Mouse (Mus musculus): ENCODE results near the gene Gpt2. TPM values are rescaled to one million over a fixed set of nuclear protein-coding genes. Genes with fewer than 3 reads are reported as not detected.
A peak's percentile ranks its signal among the peaks of the same experiment; 100 is the strongest.

Gene Gpt2
- polyA plus RNA-seq, 1 experiment from 2014 or later: 35.4 TPM

- Histone ChIP-seq H3K27me3 (ENCODE audit: control insufficient read depth, insufficient read depth, low read length) (no peaks in the 10 kb centered on the region), H3K4me3 (ENCODE audit: low read depth, low read length) (peak overlapping the region; percentile 83), H3K4me2 (replicated peaks; ENCODE audit: low read depth, low read length) (peak overlapping the region; percentile 92), H3K27ac (ENCODE audit: low read depth, low read length) (no peak overlapping the region), H3K9me3 (ENCODE audit: control insufficient read depth, low read length) (no peaks in the 10 kb centered on the region), H3K9ac (ENCODE audit: low read depth, low read length) (peak overlapping the region; percentile 80), H3K36me3 (ENCODE audit: control insufficient read depth, insufficient read depth, low read length) (no peaks in the 10 kb centered on the region), H3K4me1 (replicated peaks; ENCODE audit: control insufficient read depth, insufficient read depth, low read length) (peaks cover 3% of the 10 kb centered on the region; the same call in 1 of the 2 replicates)
- no peak; the same call in 1 of the 2 replicates for ATAC-seq (ENCODE audit: low FRiP score)
- DNase-seq (ENCODE audit: low spot score): no peak
- WGBS: 10% methylated on average over 47 of the region's 49 CpGs
These were observed 860 bp downstream of the Gpt2 start for GRCm38 (mm10) chr8:85492940-85493931.

DNA sequence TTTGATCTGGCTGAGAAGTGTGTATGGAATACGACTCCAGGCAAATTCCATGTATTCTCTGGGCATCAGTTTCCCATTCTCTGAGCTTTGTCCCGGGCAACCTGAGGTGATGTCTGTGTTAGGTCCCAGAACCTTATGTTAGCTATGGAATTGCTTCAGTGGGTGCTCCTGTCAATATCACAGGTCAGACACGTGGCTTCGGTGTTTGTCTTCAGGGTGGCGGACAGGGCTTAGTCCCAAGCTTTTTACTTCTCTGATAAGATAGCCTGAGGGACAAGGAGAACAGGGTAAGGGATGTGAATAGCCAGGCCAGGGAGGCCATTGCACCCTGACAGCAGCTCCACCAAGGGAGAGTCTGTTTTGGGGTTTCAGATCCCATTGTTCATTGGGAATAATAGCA is 3.7 kb downstream of the Gpt2 start:
- DNase-seq (ENCODE audit: low spot score) (no peak), ATAC-seq (ENCODE audit: low FRiP score) (no peak)
- H3K9ac ChIP-seq (ENCODE audit: low read depth, low read length): no peak overlapping the region
- no peak overlapping the region for H3K4me3 ChIP-seq (ENCODE audit: low read depth, low read length)
- H3K9me3 ChIP-seq (ENCODE audit: control insufficient read depth, low read length): no peaks in the 10 kb centered on the region
- H3K27me3 ChIP-seq (ENCODE audit: control insufficient read depth, insufficient read depth, low read length): no peaks in the 10 kb centered on the region
- H3K4me2 ChIP-seq (replicated peaks; ENCODE audit: low read depth, low read length): no peak overlapping the region
- no peaks in the 10 kb centered on the region for H3K36me3 ChIP-seq (ENCODE audit: control insufficient read depth, insufficient read depth, low read length)
- H3K27ac ChIP-seq (ENCODE audit: low read depth, low read length): no peak overlapping the region
- peaks cover 3% of the 10 kb centered on the region; the same call in 1 of the 2 replicates for H3K4me1 ChIP-seq (replicated peaks; ENCODE audit: control insufficient read depth, insufficient read depth, low read length)
- WGBS: 88% methylated on average over 5 of the region's 5 CpGs

DNA sequence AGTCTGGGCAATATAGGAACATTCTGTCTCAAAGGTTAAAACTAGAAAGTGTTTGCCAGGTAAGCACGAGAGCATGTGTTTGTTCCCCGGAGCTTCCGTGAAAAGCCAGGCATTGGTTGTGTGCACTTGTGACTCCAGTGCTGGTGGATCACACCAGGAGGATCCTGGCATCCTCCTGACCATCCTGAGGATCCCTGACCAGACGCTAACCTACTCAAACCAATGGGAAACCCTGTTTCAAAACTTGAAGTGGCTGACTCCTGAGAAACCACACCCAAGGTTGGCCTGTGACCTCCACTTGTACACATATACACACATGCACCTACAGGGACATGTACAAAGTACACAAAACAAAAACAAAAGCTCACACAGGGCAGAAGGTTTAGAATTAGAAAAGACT is 4.4 kb downstream of the Gpt2 start:
- 91% methylated on average over 4 of the region's 4 CpGs for WGBS
- H3K4me2 ChIP-seq (replicated peaks; ENCODE audit: low read depth, low read length): no peak overlapping the region
- H3K4me3 ChIP-seq (ENCODE audit: low read depth, low read length): no peak overlapping the region
- DNase-seq (ENCODE audit: low spot score) (no peak), ATAC-seq (ENCODE audit: low FRiP score) (no peak)
- no peaks in the 10 kb centered on the region for H3K36me3 ChIP-seq (ENCODE audit: control insufficient read depth, insufficient read depth, low read length)
- no peaks in the 10 kb centered on the region for H3K27me3 ChIP-seq (ENCODE audit: control insufficient read depth, insufficient read depth, low read length)
- H3K9ac ChIP-seq (ENCODE audit: low read depth, low read length): no peak overlapping the region
- H3K9me3 ChIP-seq (ENCODE audit: control insufficient read depth, low read length): no peaks in the 10 kb centered on the region
- H3K27ac ChIP-seq (ENCODE audit: low read depth, low read length): no peak overlapping the region
- H3K4me1 ChIP-seq (replicated peaks; ENCODE audit: control insufficient read depth, insufficient read depth, low read length): peaks cover 3% of the 10 kb centered on the region; the same call in 1 of the 2 replicates

- Histone ChIP-seq H3K4me2 (replicated peaks; ENCODE audit: low read depth, low read length) (no peak overlapping the region), H3K9ac (ENCODE audit: low read depth, low read length) (no peak overlapping the region), H3K4me1 (replicated peaks; ENCODE audit: control insufficient read depth, insufficient read depth, low read length) (peaks cover 3% of the 10 kb centered on the region; the same call in 1 of the 2 replicates), H3K27ac (ENCODE audit: low read depth, low read length) (no peak overlapping the region), H3K36me3 (ENCODE audit: control insufficient read depth, insufficient read depth, low read length) (no peaks in the 10 kb centered on the region), H3K27me3 (ENCODE audit: control insufficient read depth, insufficient read depth, low read length) (no peaks in the 10 kb centered on the region), H3K4me3 (ENCODE audit: low read depth, low read length) (no peak overlapping the region), H3K9me3 (ENCODE audit: control insufficient read depth, low read length) (no peaks in the 10 kb centered on the region)
- 28% methylated on average over 2 of the region's 2 CpGs for WGBS
- ATAC-seq (ENCODE audit: low FRiP score): no peak
- DNase-seq (ENCODE audit: low spot score): no peak
These were observed 6.2 kb downstream of the Gpt2 start for GRCm38 (mm10) chr8:85498577-85498976.

DNA sequence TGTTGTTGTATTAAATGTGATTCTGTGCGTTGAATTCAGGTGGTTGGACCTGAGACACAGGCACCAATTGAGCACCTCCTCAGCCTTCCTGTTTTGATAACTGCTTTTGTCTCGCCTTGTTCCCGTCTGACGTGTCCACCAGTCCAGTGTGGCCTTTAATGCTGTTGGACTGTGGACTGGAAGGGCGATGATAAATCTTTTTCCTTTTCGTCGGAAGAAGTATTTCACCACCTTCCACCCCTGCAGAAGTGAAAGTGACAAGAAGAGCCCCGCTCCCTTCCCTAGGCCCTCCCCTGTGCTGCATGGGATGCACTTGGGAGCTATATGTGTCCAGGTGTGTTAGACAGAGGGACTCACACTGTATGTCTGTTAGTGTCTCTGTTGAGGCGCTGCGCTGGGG is 8.1 kb downstream of the Gpt2 start:
- 91% methylated on average over 10 of the region's 10 CpGs for WGBS
- no peak for ATAC-seq (ENCODE audit: low FRiP score)

DNA sequence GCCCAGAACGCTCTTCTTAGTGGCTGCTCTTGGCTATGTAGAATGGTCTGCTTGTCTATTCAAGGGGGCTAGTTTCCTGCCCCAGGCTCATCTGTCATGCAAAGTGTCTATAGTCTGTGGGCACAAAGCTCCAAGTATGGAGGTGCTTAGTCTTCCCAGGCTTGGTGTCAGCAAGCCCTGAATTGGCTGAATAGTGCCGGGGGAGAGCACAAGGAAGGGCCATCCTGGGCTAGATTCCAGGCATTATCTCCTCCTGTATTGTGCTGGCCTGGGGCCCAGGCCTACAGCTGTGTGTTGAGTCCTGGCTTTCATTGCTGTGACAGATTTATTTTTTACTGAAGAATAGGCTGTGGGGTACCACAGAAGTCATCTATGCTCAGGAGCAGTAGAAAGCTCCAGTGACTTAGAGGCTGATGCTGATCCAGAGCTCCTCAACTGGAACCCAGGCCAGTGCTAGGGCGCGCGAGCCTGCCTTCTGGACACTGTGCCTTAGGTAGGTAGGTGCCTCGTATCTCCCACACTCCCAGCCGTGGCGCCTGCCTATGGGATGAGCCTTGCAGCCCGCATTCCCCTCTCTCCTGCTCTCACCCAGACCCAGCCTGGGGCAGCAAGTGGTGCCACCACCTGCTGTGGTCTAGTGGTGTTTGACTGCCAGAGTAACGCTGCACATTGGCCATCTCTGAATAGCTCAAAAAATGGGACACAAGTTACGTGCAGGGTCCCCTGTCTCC is 8.7 kb downstream of the Gpt2 start:
- H3K27ac ChIP-seq (ENCODE audit: low read depth, low read length): no peak overlapping the region
- DNase-seq (ENCODE audit: low spot score) (no peak), ATAC-seq (ENCODE audit: low FRiP score) (no peak)
- no peak overlapping the region for H3K9ac ChIP-seq (ENCODE audit: low read depth, low read length)
- 73% methylated on average over 11 of the region's 11 CpGs for WGBS
- H3K9me3 ChIP-seq (ENCODE audit: control insufficient read depth, low read length): no peaks in the 10 kb centered on the region
- no peaks in the 10 kb centered on the region for H3K4me1 ChIP-seq (replicated peaks; ENCODE audit: control insufficient read depth, insufficient read depth, low read length)
- H3K36me3 ChIP-seq (ENCODE audit: control insufficient read depth, insufficient read depth, low read length): no peaks in the 10 kb centered on the region
- no peak overlapping the region for H3K4me2 ChIP-seq (replicated peaks; ENCODE audit: low read depth, low read length)
- H3K27me3 ChIP-seq (ENCODE audit: control insufficient read depth, insufficient read depth, low read length): no peaks in the 10 kb centered on the region
- no peak overlapping the region for H3K4me3 ChIP-seq (ENCODE audit: low read depth, low read length)

More for the DNA sequence above, 8.1 kb downstream of the Gpt2 start:
- no peak overlapping the region for H3K9ac ChIP-seq (ENCODE audit: low read depth, low read length)
- no peak for DNase-seq (ENCODE audit: low spot score)
- H3K4me1 ChIP-seq (replicated peaks; ENCODE audit: control insufficient read depth, insufficient read depth, low read length): no peaks in the 10 kb centered on the region
- H3K9me3 ChIP-seq (ENCODE audit: control insufficient read depth, low read length): no peaks in the 10 kb centered on the region
- H3K4me3 ChIP-seq (ENCODE audit: low read depth, low read length): no peak overlapping the region
- no peak overlapping the region for H3K4me2 ChIP-seq (replicated peaks; ENCODE audit: low read depth, low read length)
- H3K36me3 ChIP-seq (ENCODE audit: control insufficient read depth, insufficient read depth, low read length): no peaks in the 10 kb centered on the region
- no peak overlapping the region for H3K27ac ChIP-seq (ENCODE audit: low read depth, low read length)
- H3K27me3 ChIP-seq (ENCODE audit: control insufficient read depth, insufficient read depth, low read length): no peaks in the 10 kb centered on the region

- no peak for ATAC-seq (ENCODE audit: low FRiP score)
- no peak overlapping the region for H3K4me2 ChIP-seq (replicated peaks; ENCODE audit: low read depth, low read length)
- no peak overlapping the region for H3K4me3 ChIP-seq (ENCODE audit: low read depth, low read length)
- no peaks in the 10 kb centered on the region for H3K27me3 ChIP-seq (ENCODE audit: control insufficient read depth, insufficient read depth, low read length)
- no peak overlapping the region for H3K27ac ChIP-seq (ENCODE audit: low read depth, low read length)
- no peaks in the 10 kb centered on the region for H3K9me3 ChIP-seq (ENCODE audit: control insufficient read depth, low read length)
- H3K9ac ChIP-seq (ENCODE audit: low read depth, low read length): no peak overlapping the region
- WGBS: 73% methylated on average over 2 of the region's 2 CpGs
- no peaks in the 10 kb centered on the region for H3K4me1 ChIP-seq (replicated peaks; ENCODE audit: control insufficient read depth, insufficient read depth, low read length)
- no peaks in the 10 kb centered on the region for H3K36me3 ChIP-seq (ENCODE audit: control insufficient read depth, insufficient read depth, low read length)
- no peak for DNase-seq (ENCODE audit: low spot score)
These were observed 10.0 kb downstream of the Gpt2 start for GRCm38 (mm10) chr8:85502381-85502780.

- ATAC-seq (ENCODE audit: low FRiP score) (no peak), DNase-seq (ENCODE audit: low spot score) (no peak)
- no peak overlapping the region for H3K4me3 ChIP-seq (ENCODE audit: low read depth, low read length)
- H3K27me3 ChIP-seq (ENCODE audit: control insufficient read depth, insufficient read depth, low read length): no peaks in the 10 kb centered on the region
- no peaks in the 10 kb centered on the region for H3K36me3 ChIP-seq (ENCODE audit: control insufficient read depth, insufficient read depth, low read length)
- H3K9me3 ChIP-seq (ENCODE audit: control insufficient read depth, low read length): no peaks in the 10 kb centered on the region
- no peaks in the 10 kb centered on the region for H3K4me1 ChIP-seq (replicated peaks; ENCODE audit: control insufficient read depth, insufficient read depth, low read length)
- H3K9ac ChIP-seq (ENCODE audit: low read depth, low read length): no peak overlapping the region
- no peak overlapping the region for H3K4me2 ChIP-seq (replicated peaks; ENCODE audit: low read depth, low read length)
- no peak overlapping the region for H3K27ac ChIP-seq (ENCODE audit: low read depth, low read length)
- 68% methylated on average over 3 of the region's 3 CpGs for WGBS
These were observed 10.7 kb downstream of the Gpt2 start for GRCm38 (mm10) chr8:85503065-85503464.
